Mouse (Mus musculus) telencephalon, adult 2 months (tissue): ENCODE data around the gene Cyb561d1.
"Not testable (repeated sequence)": the region's sequence is repeated elsewhere in the genome, so short reads cannot be mapped to it uniquely, and the experiment has no call there.

Source experiments
- DNase-seq: peaks from one replicate; pipeline ENCODE4 v3.0.0-alpha.2; 2011; ENCODE audit warnings: low read depth, low spot score

Cyb561d1 gene

GRCm38 (mm10) chr3:108200329-108201323 is at the start of gene Cyb561d1:
Gene Cyb561d1 (minus strand): TSS chr3:108201212.
- no peak for DNase-seq

- DNase-seq: no peak
Observed at GRCm38 (mm10) chr3:108246857-108247256, 45.8 kb upstream of the Cyb561d1 start.

- peak; percentile 63 for DNase-seq
Observed at GRCm38 (mm10) chr3:108241243-108241839, 40.3 kb upstream of the Cyb561d1 start.

- not testable (repeated sequence) for DNase-seq
Observed at GRCm38 (mm10) chr3:108237474-108238102, 36.6 kb upstream of the Cyb561d1 start.

- DNase-seq: no peak
Observed at GRCm38 (mm10) chr3:108231646-108232045, 30.6 kb upstream of the Cyb561d1 start.

- DNase-seq: no peak
Observed at GRCm38 (mm10) chr3:108227521-108227920, 26.5 kb upstream of the Cyb561d1 start.

GRCm38 (mm10) chr3:108226558-108227350 is 25.7 kb upstream of the Cyb561d1 start, which contains the start of gene Sypl2:
Gene Sypl2 (minus strand): TSS chr3:108226648.
- DNase-seq: no peak

- no peak for DNase-seq
Observed at GRCm38 (mm10) chr3:108225711-108226557, 24.9 kb upstream of the Cyb561d1 start.

GRCm38 (mm10) chr3:108220661-108221060 is 19.6 kb upstream of the Cyb561d1 start:
- DNase-seq: no peak

- DNase-seq: no peak
Observed at GRCm38 (mm10) chr3:108214734-108215133, 13.7 kb upstream of the Cyb561d1 start.

- DNase-seq: no peak
Observed at GRCm38 (mm10) chr3:108212406-108212805, 11.4 kb upstream of the Cyb561d1 start.

GRCm38 (mm10) chr3:108211845-108212244 is 10.8 kb upstream of the Cyb561d1 start:
- DNase-seq: no peak

- peak; percentile 82 for DNase-seq
Observed at GRCm38 (mm10) chr3:108210771-108211139, 9.7 kb upstream of the Cyb561d1 start, which contains the start of gene Atxn7l2. Gene Atxn7l2 (minus strand): TSS chr3:108210934.

GRCm38 (mm10) chr3:108209946-108210770 is 9.1 kb upstream of the Cyb561d1 start:
- peak; percentile 96 for DNase-seq

- no peak for DNase-seq
Observed at GRCm38 (mm10) chr3:108209536-108209935, 8.5 kb upstream of the Cyb561d1 start.

- no peak for DNase-seq
Observed at GRCm38 (mm10) chr3:108209001-108209400, 8.0 kb upstream of the Cyb561d1 start.

- DNase-seq: no peak
Observed at GRCm38 (mm10) chr3:108206731-108207375, 5.8 kb upstream of the Cyb561d1 start.

- no peak for DNase-seq
Observed at GRCm38 (mm10) chr3:108205601-108206000, 4.6 kb upstream of the Cyb561d1 start.

GRCm38 (mm10) chr3:108204470-108204869 is 3.5 kb upstream of the Cyb561d1 start:
- no peak for DNase-seq
